Mouse (Mus musculus) mammary gland, adult 2 months (tissue): Measurements from ENCODE around the gene Tpt1. TPM values are rescaled to one million over a fixed set of nuclear protein-coding genes. Genes with fewer than 3 reads are reported as not detected.

Experiments
- polyA plus RNA-seq: library from polyadenylated mRNA; depleted of rRNA; stranded (reverse); fragments of >200 nt; gene quantifications from 2 replicates; pipeline ENCODE4 v1.2.3, GENCODE M21; 2012; ENCODE audit warnings: low replicate concordance; rRNA removed

Gene Tpt1
- polyA plus RNA-seq = 1,381 and 2,738 TPM in 2 replicates

DNA sequence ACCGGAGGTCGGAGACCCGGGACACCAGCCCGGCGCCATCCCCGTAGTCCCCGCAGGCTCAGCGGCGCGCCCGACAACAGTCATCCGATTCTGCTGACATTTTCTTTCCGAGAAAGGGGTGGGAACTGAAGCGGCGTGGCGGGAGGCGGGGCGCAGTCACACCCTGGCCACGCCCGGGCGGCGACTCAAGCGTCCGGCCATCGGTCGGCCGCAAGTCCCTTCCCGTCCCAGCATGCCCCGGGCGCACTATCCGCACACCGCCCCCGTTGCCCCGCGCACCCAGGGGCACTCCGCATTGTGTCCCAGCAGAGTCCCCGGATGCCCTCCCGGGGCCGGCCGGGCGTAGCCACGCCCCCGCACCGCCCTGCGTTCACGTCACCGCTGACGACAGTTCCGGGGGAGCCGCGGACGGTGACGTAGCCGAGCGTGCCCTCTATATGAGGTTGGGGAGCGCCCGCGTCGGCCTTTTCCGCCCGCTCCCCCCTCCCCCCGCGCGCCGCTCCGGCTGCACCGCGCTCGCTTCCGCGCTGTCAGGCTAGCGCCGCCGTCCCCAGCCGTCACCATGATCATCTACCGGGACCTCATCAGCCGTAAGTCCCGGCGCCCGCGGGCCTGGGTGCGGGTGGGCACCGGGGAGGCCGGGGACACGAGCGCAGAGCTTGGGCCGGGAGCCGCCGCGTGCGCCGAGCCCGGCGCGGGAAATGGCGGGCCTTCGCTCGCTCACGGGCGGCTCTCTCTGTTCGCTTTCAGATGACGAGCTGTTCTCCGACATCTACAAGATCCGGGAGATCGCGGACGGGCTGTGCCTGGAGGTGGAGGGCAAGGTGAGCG is at the start of gene Tpt1:
Gene Tpt1, plus strand, starts transcription at position 227 of the 831 bp plus-strand sequence.

Other genes with a start within 250 kb of the Tpt1 start
- gene Erich6b, start 202.8 kb upstream of the Tpt1 start, polyA plus RNA-seq = not detected in 2 replicates
- 6.7 and 9.9 TPM in 2 replicates for gene Cog3, start 90.6 kb upstream of the Tpt1 start, polyA plus RNA-seq
- gene Slc25a30, start 58.1 kb upstream of the Tpt1 start, polyA plus RNA-seq = 4.3 and 8.1 TPM in 2 replicates
- 0.29 and 0.57 TPM in 2 replicates for gene Kctd4, start 109.9 kb downstream of the Tpt1 start, polyA plus RNA-seq
- gene Gtf2f2, start 165.8 kb downstream of the Tpt1 start, polyA plus RNA-seq = 1.4 and 2.2 TPM in 2 replicates